Mouse (Mus musculus) bone marrow macrophage, adult 2 months (primary cell): ENCODE measurements around the gene Akap9. TPM values are rescaled to one million over a fixed set of nuclear protein-coding genes. Genes with fewer than 3 reads are reported as not detected.

ENCODE experiments used
- H3K27ac ChIP-seq: 2 replicates; pipeline ENCODE4 v1.5.1; 2012; ENCODE audit warnings: low read depth, low read length; ENCODE audit not compliant: insufficient read depth
- H3K4me1 ChIP-seq: 2 replicates; pipeline ENCODE4 v1.6.1; 2012; ENCODE audit warnings: low read length; ENCODE audit not compliant: control insufficient read depth, insufficient read depth
- H3K4me3 ChIP-seq: 2 replicates; pipeline ENCODE4 v1.5.1; 2012; ENCODE audit warnings: mild to moderate bottlenecking, low read length, moderate library complexity; ENCODE audit not compliant: insufficient read depth
- CTCF ChIP-seq: IDR thresholded peaks from 2 replicates; pipeline ENCODE4 v1.5.1; 2012; ENCODE audit warnings: low read depth, mild to moderate bottlenecking, low read length, moderate library complexity
- POLR2A ChIP-seq: IDR thresholded peaks from 2 replicates; pipeline ENCODE4 v1.6.1; 2012; ENCODE audit warnings: mild to moderate bottlenecking, low read depth, low read length, borderline replicate concordance
- polyA plus RNA-seq: library from polyadenylated mRNA; stranded (reverse); fragments of >200 nt; gene quantifications from 2 replicates; pipeline ENCODE4 v1.2.4, GENCODE M21; 2012; ENCODE audit not compliant: missing spikeins, insufficient read depth, insufficient read length

The Akap9 gene
- polyA plus RNA-seq, 1 experiment: 23.3 TPM

- no peaks in the 10 kb centered on the region for H3K4me1 ChIP-seq
- TF ChIP-seq CTCF: no peak
- TF ChIP-seq POLR2A: no peak
- H3K27ac ChIP-seq: no peak overlapping the region
- no peak overlapping the region for H3K4me3 ChIP-seq
Observed at GRCm38 (mm10) chr5:4031846-4032245, 104.0 kb downstream of the Akap9 start.

GRCm38 (mm10) chr5:4036686-4037085 lies 108.8 kb downstream of the Akap9 start:
- H3K27ac ChIP-seq: no peak overlapping the region
- no peak for TF ChIP-seq CTCF
- no peak for TF ChIP-seq POLR2A
- peaks cover 2% of the 10 kb centered on the region; the same call in 1 of the 2 replicates for H3K4me1 ChIP-seq
- H3K4me3 ChIP-seq: no peak overlapping the region

GRCm38 (mm10) chr5:4039351-4039750 lies 111.5 kb downstream of the Akap9 start:
- no peak for TF ChIP-seq POLR2A
- TF ChIP-seq CTCF: no peak
- Histone ChIP-seq H3K27ac (no peak overlapping the region), H3K4me3 (no peak overlapping the region), H3K4me1 (peaks cover 2% of the 10 kb centered on the region; the same call in 1 of the 2 replicates)

- TF ChIP-seq POLR2A (no peak), CTCF (0 out of 2 replicates have a peak, but pooled peaks have one; percentile 7)
- no peak overlapping the region for H3K27ac ChIP-seq
- H3K4me3 ChIP-seq: no peak overlapping the region
- peaks cover 2% of the 10 kb centered on the region; the same call in 1 of the 2 replicates for H3K4me1 ChIP-seq
Observed at GRCm38 (mm10) chr5:4040372-4040771, 112.5 kb downstream of the Akap9 start.

GRCm38 (mm10) chr5:4040922-4041321 lies 113.1 kb downstream of the Akap9 start:
- peaks cover 2% of the 10 kb centered on the region; the same call in 1 of the 2 replicates for H3K4me1 ChIP-seq
- H3K4me3 ChIP-seq: no peak overlapping the region
- no peak overlapping the region for H3K27ac ChIP-seq
- no peak for TF ChIP-seq POLR2A

GRCm38 (mm10) chr5:4060313-4060712 lies 132.5 kb downstream of the Akap9 start:
- H3K4me1 ChIP-seq: no peaks in the 10 kb centered on the region
- TF ChIP-seq POLR2A: no peak
- TF ChIP-seq CTCF: no peak
- no peak overlapping the region for H3K4me3 ChIP-seq
- H3K27ac ChIP-seq: no peak overlapping the region

- no peak overlapping the region for H3K4me3 ChIP-seq
- H3K4me1 ChIP-seq: no peaks in the 10 kb centered on the region
- H3K27ac ChIP-seq: no peak overlapping the region
- TF ChIP-seq CTCF (no peak), POLR2A (no peak)
Observed at GRCm38 (mm10) chr5:4066476-4067115, 138.7 kb downstream of the Akap9 start.

GRCm38 (mm10) chr5:4067203-4067602 lies 139.3 kb downstream of the Akap9 start:
- H3K4me3 ChIP-seq: no peak overlapping the region
- TF ChIP-seq POLR2A (no peak), CTCF (no peak)

GRCm38 (mm10) chr5:4079086-4079485 lies 151.2 kb downstream of the Akap9 start:
- H3K4me1 ChIP-seq: no peaks in the 10 kb centered on the region
- TF ChIP-seq CTCF (no peak), POLR2A (no peak)
- H3K27ac ChIP-seq: no peak overlapping the region
- no peak overlapping the region for H3K4me3 ChIP-seq

More at GRCm38 (mm10) chr5:4067203-4067602, 139.3 kb downstream of the Akap9 start:
- Histone ChIP-seq H3K4me1 (no peaks in the 10 kb centered on the region), H3K27ac (no peak overlapping the region)

GRCm38 (mm10) chr5:4080861-4081260 lies 153.0 kb downstream of the Akap9 start:
- Histone ChIP-seq H3K27ac (no peak overlapping the region), H3K4me3 (no peak overlapping the region), H3K4me1 (no peaks in the 10 kb centered on the region)
- TF ChIP-seq POLR2A: no peak
- TF ChIP-seq CTCF: no peak

GRCm38 (mm10) chr5:4081513-4081912 lies 153.7 kb downstream of the Akap9 start:
- TF ChIP-seq CTCF (no peak), POLR2A (no peak)
- Histone ChIP-seq H3K27ac (no peak overlapping the region), H3K4me1 (no peaks in the 10 kb centered on the region), H3K4me3 (no peak overlapping the region)

- TF ChIP-seq CTCF: no peak
- no peak for TF ChIP-seq POLR2A
- Histone ChIP-seq H3K27ac (no peak overlapping the region), H3K4me1 (no peaks in the 10 kb centered on the region), H3K4me3 (no peak overlapping the region)
Observed at GRCm38 (mm10) chr5:4084948-4085347, 157.1 kb downstream of the Akap9 start.
